9 mouse cellular contexts compared by ENCODE assay signal in the genomic region with DNA sequence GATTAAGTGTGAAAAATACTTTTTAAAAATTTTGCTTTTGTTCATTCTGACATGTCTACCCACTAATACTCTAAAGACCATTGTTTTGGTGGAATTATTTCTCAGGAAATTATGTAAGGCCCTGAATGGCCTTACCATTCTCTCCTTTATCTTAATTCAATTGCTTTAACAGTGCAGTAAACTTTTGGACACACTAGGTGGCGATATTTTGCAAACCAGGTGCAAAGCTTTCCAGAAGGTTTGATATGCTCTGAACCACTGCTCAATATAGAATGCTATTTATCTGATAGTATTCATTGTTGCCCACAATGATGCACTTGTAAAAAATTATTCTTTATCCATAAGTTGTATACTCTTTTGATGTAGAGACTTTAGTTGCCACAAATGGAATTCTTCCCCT. TPM values are rescaled to one million over a fixed set of nuclear protein-coding genes. Genes with fewer than 3 reads are reported as not detected.
DNase-seq lines count a peak whose midpoint lies in the region; ATAC-seq and TF ChIP-seq lines count a peak whose summit lies in the region.
"Had no signal": no experiment of that assay in that cellular context is flagged by ENCODE, and none has a peak within 500 bp of the region (broad histone marks: within the 10 kb centered on the region; RNA-seq: fewer than 3 reads in every experiment).

No protein-coding gene starts in this region.

- no peaks in the 10 kb centered on the region for H3K27me3 ChIP-seq in forebrain, embryonic 14.5 days (replicated peaks; ENCODE audit: control insufficient read depth, insufficient read depth, low read length)
- H3K27me3 ChIP-seq in forebrain, embryonic 12.5 days, result no peaks in the 10 kb centered on the region
- no peaks in the 10 kb centered on the region for H3K27me3 ChIP-seq in limb, embryonic 14.5 days (ENCODE audit: control insufficient read depth, insufficient read depth, low read length)
- H3K27me3 ChIP-seq in limb, embryonic 10.5 days (ENCODE audit: low read depth, poor library complexity, severe bottlenecking), result 0 out of 2 replicates have a peak, but pooled peaks cover 5% of the 10 kb centered on the region

- no peak for ATAC-seq in forebrain, embryonic 14.5 days
- ATAC-seq in forebrain, embryonic 12.5 days (ENCODE audit: low FRiP score), result no peak; the same call in 1 of the 2 replicates
- ATAC-seq in limb, embryonic 14.5 days (ENCODE audit: low FRiP score, low read depth), result no peak

- no peak overlapping the region for H3K27ac ChIP-seq in forebrain, embryonic 14.5 days (ENCODE audit: low read depth, low read length)
- H3K27ac ChIP-seq in forebrain, embryonic 12.5 days, result no peak overlapping the region
- no peak overlapping the region for H3K27ac ChIP-seq in limb, embryonic 14.5 days (replicated peaks; ENCODE audit: low read depth, low read length)
- H3K27ac ChIP-seq in limb, embryonic 10.5 days, result no peak overlapping the region
- H3K27ac ChIP-seq: macrophage had no signal

- DNase-seq in forebrain, embryonic 14.5 days (ENCODE audit: low spot score), result peak; percentile 46
- peak; percentile 19 for DNase-seq in limb, embryonic 14.5 days (ENCODE audit: low spot score)
- no peak for DNase-seq in limb, embryonic 10.5 days (ENCODE audit: low spot score)
- peak; percentile 1 for DNase-seq in Muller cell, postnatal 12 days (ENCODE audit: inconsistent ontology term)
- DNase-seq in lung, postnatal 10 days, result peak; percentile 38
- DNase-seq in ovary, adult 18-20 months (ENCODE audit: low spot score), result no peak
- no peak for DNase-seq in thymus, adult 18-20 months

- no peak overlapping the region for H3K4me3 ChIP-seq in forebrain, embryonic 14.5 days (ENCODE audit: low read depth, low read length)
- H3K4me3 ChIP-seq in forebrain, embryonic 12.5 days (replicated peaks), result no peak overlapping the region
- no peak overlapping the region for H3K4me3 ChIP-seq in limb, embryonic 14.5 days (replicated peaks; ENCODE audit: low read length)
- no peak overlapping the region for H3K4me3 ChIP-seq in limb, embryonic 10.5 days

- H3K4me1 ChIP-seq in forebrain, embryonic 14.5 days (ENCODE audit: control insufficient read depth, insufficient read depth, low read length), result no peaks in the 10 kb centered on the region
- no peaks in the 10 kb centered on the region for H3K4me1 ChIP-seq in forebrain, embryonic 12.5 days
- H3K4me1 ChIP-seq in limb, embryonic 14.5 days (ENCODE audit: control insufficient read depth, insufficient read depth, low read length), result no peaks in the 10 kb centered on the region
- no peaks in the 10 kb centered on the region for H3K4me1 ChIP-seq in limb, embryonic 10.5 days

- no peak overlapping the region for H3K4me2 ChIP-seq in forebrain, embryonic 14.5 days (ENCODE audit: low read length)
- no peak overlapping the region for H3K4me2 ChIP-seq in forebrain, embryonic 12.5 days
- H3K4me2 ChIP-seq in limb, embryonic 14.5 days (replicated peaks; ENCODE audit: low read depth, low read length, severe bottlenecking), result no peak overlapping the region

- no peak overlapping the region for H3K9ac ChIP-seq in forebrain, embryonic 14.5 days (ENCODE audit: low read length)
- H3K9ac ChIP-seq in forebrain, embryonic 12.5 days, result no peak overlapping the region
- H3K9ac ChIP-seq in limb, embryonic 14.5 days (ENCODE audit: low read depth, low read length, severe bottlenecking), result no peak overlapping the region

- no peaks in the 10 kb centered on the region for H3K9me3 ChIP-seq in forebrain, embryonic 14.5 days (replicated peaks; ENCODE audit: control insufficient read depth, low read length)
- no peaks in the 10 kb centered on the region for H3K9me3 ChIP-seq in forebrain, embryonic 12.5 days
- no peaks in the 10 kb centered on the region for H3K9me3 ChIP-seq in limb, embryonic 14.5 days (ENCODE audit: control insufficient read depth, low read length)
- H3K9me3 ChIP-seq in limb, embryonic 10.5 days (replicated peaks), result no peaks in the 10 kb centered on the region

- WGBS in forebrain, embryonic 14.5 days, result 0% methylated on average over 1 of the region's 1 CpGs
- 7% methylated on average over 1 of the region's 1 CpGs for WGBS in forebrain, embryonic 12.5 days
- 10% methylated on average over 1 of the region's 1 CpGs for WGBS in limb, embryonic 14.5 days
- WGBS in limb, embryonic 10.5 days, result 5% methylated on average over 1 of the region's 1 CpGs

- TF ChIP-seq POLR2A in limb, embryonic 14.5 days (IDR thresholded peaks at IDR 0.05; ENCODE audit: borderline replicate concordance, extremely low read depth, insufficient read depth, insufficient read length), result no peak

- H3K36me3 ChIP-seq in forebrain, embryonic 14.5 days (ENCODE audit: control insufficient read depth, insufficient read depth, low read length), result no peaks in the 10 kb centered on the region
- no peaks in the 10 kb centered on the region for H3K36me3 ChIP-seq in forebrain, embryonic 12.5 days (replicated peaks)
- H3K36me3 ChIP-seq in limb, embryonic 14.5 days (ENCODE audit: control insufficient read depth, insufficient read depth, low read length), result no peaks in the 10 kb centered on the region
- H3K36me3 ChIP-seq in limb, embryonic 10.5 days, result no peaks in the 10 kb centered on the region

RNA-seq across cellular contexts. Expression of gene Kctd12b, which starts 59.9 kb away (rescaled TPM):
- 2.1 and 2.5 TPM in 2 replicates for polyA plus RNA-seq in forebrain, embryonic 14.5 days (2014; fragmentation: Nextera tagmentation; extraction: Ambion mirVana)
- 2.4 and 2.9 TPM in 2 replicates for polyA plus RNA-seq in forebrain, embryonic 12.5 days (2016; fragmentation: Nextera tagmentation; extraction: Ambion mirVana)
- 8.1 and 8.6 TPM in 2 replicates for polyA plus RNA-seq in limb, embryonic 14.5 days (2012; rRNA removed)
- polyA plus RNA-seq in limb, embryonic 14.5 days (2014; fragmentation: Nextera tagmentation; extraction: Ambion mirVana), result 8.8 and 9.8 TPM in 2 replicates
- 2.0 and 3.0 TPM in 2 replicates for polyA plus RNA-seq in limb, embryonic 10.5 days (2016; fragmentation: Nextera tagmentation; extraction: Ambion mirVana)

Comparison
In these comparisons a context has a peak if more than half of its experiments do, and no peak if none do; other contexts are left out.
1. DNase-seq: peak in forebrain, embryonic 14.5 days (single experiment), limb, embryonic 14.5 days (single experiment), Muller cell, postnatal 12 days (single experiment) and lung, postnatal 10 days (single experiment); none in limb, embryonic 10.5 days (single experiment), ovary, adult 18-20 months (single experiment) and thymus, adult 18-20 months (0 of 2).